Mouse (Mus musculus): ENCODE measurements at regions not wholly inside any gene's neighbourhood (a gene's known extent, or its start where the extent isn't known, plus 50 kb on each side); places are given as distances from the start of the nearest gene placed in this dataset.

DNA sequence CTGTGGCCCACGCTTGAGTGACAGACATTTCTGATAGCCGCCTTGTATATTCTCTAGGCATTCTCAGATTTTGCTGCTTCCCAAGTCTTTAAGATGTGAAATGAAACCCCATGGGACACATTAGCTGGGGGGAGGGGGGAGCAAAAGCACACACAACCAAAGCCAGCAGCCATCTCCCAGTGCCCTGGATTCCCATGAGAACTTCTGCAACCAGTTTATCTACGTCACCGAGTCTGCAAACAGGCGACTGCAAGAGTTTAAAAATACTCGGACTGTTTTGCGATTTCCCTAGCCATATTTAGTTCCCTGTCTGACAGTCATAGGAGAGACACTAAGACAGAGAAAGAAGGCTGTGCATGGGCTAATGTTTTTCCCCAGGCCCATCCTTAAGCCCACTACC lies 52.3 kb upstream of the Hddc2 start:
- ATAC-seq = no peak
- no peak overlapping the region for H3K27ac ChIP-seq (ENCODE audit: low read depth, low read length)

More for the DNA sequence above, 52.3 kb upstream of the Hddc2 start:
- Histone ChIP-seq H3K9me3 (ENCODE audit: control insufficient read depth) (no peaks in the 10 kb centered on the region), H3K4me2 (replicated peaks; ENCODE audit: low read depth) (no peak overlapping the region), H3K36me3 (ENCODE audit: control insufficient read depth, insufficient read depth) (no peaks in the 10 kb centered on the region), H3K27me3 (replicated peaks; ENCODE audit: control insufficient read depth, insufficient read depth, low read length) (no peaks in the 10 kb centered on the region), H3K9ac (ENCODE audit: low read depth, low read length) (no peak overlapping the region), H3K4me1 (replicated peaks; ENCODE audit: control insufficient read depth, insufficient read depth, low read length) (no peaks in the 10 kb centered on the region), H3K4me3 (ENCODE audit: low read depth, low read length) (no peak overlapping the region)
- WGBS = 61% methylated on average over 7 of the region's 7 CpGs
- TF ChIP-seq CTCF (IDR thresholded peaks at IDR 0.05; ENCODE audit: low read depth) = no peak
